Mouse (Mus musculus) bone marrow macrophage, adult 2 months (primary cell): ENCODE results near the gene Kcna2.

ENCODE experiments used
- CTCF ChIP-seq: IDR thresholded peaks from 2 replicates; pipeline ENCODE4 v1.5.1; 2012; ENCODE audit warnings: low read depth, mild to moderate bottlenecking, low read length, moderate library complexity
- POLR2A ChIP-seq: IDR thresholded peaks from 2 replicates; pipeline ENCODE4 v1.6.1; 2012; ENCODE audit warnings: mild to moderate bottlenecking, low read depth, low read length, borderline replicate concordance

- TF ChIP-seq CTCF, result no peak
- no peak for TF ChIP-seq POLR2A
Observed at GRCm38 (mm10) chr3:107076658-107077057, 24.3 kb upstream of the Kcna2 start.
